Mouse (Mus musculus) Patski (cell line): ENCODE results near the gene C9orf72. TPM values are rescaled to one million over a fixed set of nuclear protein-coding genes. Genes with fewer than 3 reads are reported as not detected.
A peak's percentile ranks its signal among the peaks of the same experiment; 100 is the strongest.

ENCODE experiments used
- ATAC-seq: fragments of 100-300 bp; one replicate; pipeline ENCODE4 v1.8.0; 2021
- CTCF ChIA-PET: fragments of 350-600 bp; sonication (Branson Sonifier 250); formaldehyde crosslinking; loops from one replicate; lab custom pipeline; 2022; ENCODE audit warnings: inconsistent platforms; lab: Charles Lee
- POLR2A ChIA-PET: fragments of 350-600 bp; sonication (Branson Sonifier 250); formaldehyde crosslinking; loops from one replicate; lab custom pipeline; 2022; ENCODE audit warnings: antibody characterized with exemption, inconsistent platforms; lab: Charles Lee
- DNase-seq: peaks from one replicate; pipeline ENCODE4 v3.0.0-alpha.2; 2011; ENCODE audit warnings: low read depth, low spot score
- H3K27me3 ChIP-seq: fragments of 371-371 bp; one replicate; pipeline ENCODE4 v1.5.1; 2021
- CTCF ChIP-seq: fragments of 100-300 bp; IDR thresholded peaks from one replicate; pipeline ENCODE4 v1.5.1; 2021
- in situ Hi-C: fragments of 300-500 bp; cut with MboI; formaldehyde crosslinking; loops from 3 replicates; pipeline ENCODE4 v1.11.1; 2018; ENCODE audit warnings: low pct_unique_long_range_greater_than_20kb, mixed read lengths
- polyA plus RNA-seq: library from polyadenylated mRNA; unstranded; gene quantifications from one replicate; pipeline ENCODE4 v1.2.3, GENCODE M21; 2021

The C9orf72 gene
- polyA plus RNA-seq, 1 experiment from 2014 or later, result 10.0 TPM

DNA sequence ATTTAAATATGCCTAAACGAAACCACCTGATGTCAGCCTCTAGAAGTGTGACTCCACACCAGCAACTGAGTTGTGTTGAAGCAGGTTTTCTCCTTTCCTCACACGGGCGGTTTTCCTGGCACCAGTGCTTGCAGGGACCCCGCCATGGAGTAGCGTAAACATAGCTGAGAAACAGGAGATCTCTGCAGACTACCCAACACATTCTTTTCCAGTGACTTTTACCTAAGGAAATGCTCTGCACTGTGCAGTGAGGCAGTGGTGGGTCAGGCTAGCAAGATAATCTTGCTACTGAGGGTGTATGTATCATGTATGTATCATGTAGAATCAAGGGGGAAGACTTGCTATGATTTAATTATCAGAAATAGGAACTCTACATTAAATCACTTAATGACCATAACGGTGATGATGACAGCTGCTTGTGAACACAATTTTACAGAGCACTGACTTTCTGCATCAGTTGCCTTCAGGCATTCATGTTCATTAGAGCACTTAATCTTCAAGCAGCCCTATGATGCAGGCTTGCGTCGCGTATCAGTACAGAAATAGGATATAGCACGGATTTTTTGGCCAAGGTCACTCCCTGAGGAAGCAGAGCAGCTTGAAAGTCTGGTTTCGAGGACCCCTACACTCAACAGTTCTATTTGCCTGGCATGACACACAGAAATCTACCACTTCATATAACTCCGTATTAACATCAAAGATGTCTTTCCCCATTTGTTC, 47.9 kb downstream of the C9orf72 start:
- POLR2A ChIA-PET, result interaction anchor here (0.6 to 1.1 kb wide), 3 partner anchors 9 to 13 kb away, joined by 3 read pairs; no protein-coding TSS in a partner anchor
- CTCF ChIA-PET, result no interaction called here
- no peaks in the 10 kb centered on the region for H3K27me3 ChIP-seq
- DNase-seq, result no peak
- no peak for ATAC-seq
- no peak for TF ChIP-seq CTCF
- in situ Hi-C loops, result no loop called here

DNA sequence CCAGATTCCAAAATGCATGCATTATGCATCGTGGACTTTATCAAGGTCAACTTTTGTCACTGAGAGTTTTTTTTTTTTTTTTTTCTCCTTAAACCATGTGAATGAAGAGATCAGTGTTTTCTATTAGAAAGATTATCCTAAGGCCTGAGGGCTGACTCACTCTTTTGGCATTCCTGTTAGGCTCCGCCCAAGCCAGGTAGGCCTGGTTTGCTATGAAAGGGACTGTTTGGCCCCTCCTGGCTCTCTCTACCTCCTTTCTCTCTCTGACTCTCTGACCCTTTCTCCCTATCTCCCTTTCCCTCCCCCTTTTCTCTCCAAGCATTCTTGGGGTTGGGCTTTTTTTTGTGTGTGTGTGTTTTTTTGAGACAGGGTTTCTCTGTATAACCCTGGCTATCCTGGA, 50.4 kb downstream of the C9orf72 start:
- no peak for TF ChIP-seq CTCF
- CTCF ChIA-PET, result no interaction called here
- POLR2A ChIA-PET, result interaction anchor here (0.6 kb wide), 1 partner anchor 113 kb away, joined by 3 read pairs; no protein-coding TSS in a partner anchor
- in situ Hi-C loops, result no loop called here
- DNase-seq (no peak), ATAC-seq (no peak)
- H3K27me3 ChIP-seq, result no peaks in the 10 kb centered on the region

- DNase-seq, result peak; percentile 85
- no peak for TF ChIP-seq CTCF
- CTCF ChIA-PET, result interaction anchor here (1.2 to 1.4 kb wide), 2 partner anchors 15 to 16 kb away, joined by 3 to 6 read pairs; partner anchors contain the start of gene Mob3b
- no peaks in the 10 kb centered on the region for H3K27me3 ChIP-seq
- in situ Hi-C loops, result no loop called here
- peak; percentile 81 for ATAC-seq
- POLR2A ChIA-PET, result interaction anchor here (1.1 kb wide), 1 partner anchor 14 kb away, joined by 3 read pairs; no protein-coding TSS in a partner anchor
Observed at GRCm38 (mm10) chr4:35173551-35173950, 52.4 kb downstream of the C9orf72 start.

DNA sequence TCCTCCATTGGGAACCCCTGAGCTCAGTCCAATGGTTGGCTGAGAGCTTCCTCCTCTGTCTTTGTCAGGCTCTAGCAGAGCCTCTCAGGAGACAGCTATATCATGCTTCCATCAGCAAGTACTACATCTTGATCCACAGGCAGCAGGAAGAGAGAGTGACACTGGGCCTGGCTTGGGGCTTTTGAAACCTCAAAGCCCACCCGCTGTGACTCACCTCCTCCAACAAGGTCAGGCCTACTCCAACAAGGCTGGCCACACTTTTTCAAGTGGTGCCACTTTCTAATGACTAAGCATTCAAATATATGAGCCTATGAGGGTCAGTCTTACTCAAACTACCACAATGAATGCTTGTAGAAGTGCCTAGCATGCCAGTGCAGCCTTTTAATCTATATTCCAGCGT, 53.5 kb downstream of the C9orf72 start:
- ChIA-PET POLR2A (no interaction called here), CTCF (no interaction called here)

DNA sequence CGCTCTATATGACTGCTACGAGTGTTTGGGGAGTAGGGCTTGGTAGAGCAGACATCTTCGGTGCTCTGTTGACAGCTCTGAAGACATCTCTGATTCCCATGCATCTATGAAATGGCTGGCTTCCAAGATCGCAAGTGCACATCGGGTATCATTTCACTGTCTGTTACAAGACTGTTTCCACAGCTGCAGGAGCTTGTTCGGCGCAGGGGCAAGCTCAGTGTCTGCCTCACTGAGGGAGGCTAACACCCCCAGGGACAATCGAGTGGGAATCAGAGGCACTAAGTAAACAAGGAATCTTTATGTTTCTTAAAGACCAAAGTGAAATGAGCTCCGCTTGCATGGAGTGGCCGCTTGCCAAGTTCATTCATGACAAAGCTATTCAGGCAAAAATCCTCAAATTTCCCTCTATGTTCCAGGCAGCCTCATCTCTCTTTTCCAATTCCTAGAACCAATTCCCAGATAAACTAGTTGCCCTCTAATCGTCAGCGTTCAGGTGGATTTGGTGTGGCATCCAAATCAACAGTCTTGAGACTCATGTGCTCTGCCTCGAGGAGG, 56.3 kb downstream of the C9orf72 start:
- ChIA-PET CTCF (interaction anchor here (1.7 kb wide), 1 partner anchor 10 kb away, joined by 5 read pairs; no protein-coding TSS in a partner anchor), POLR2A (no interaction called here)
- no peaks in the 10 kb centered on the region for H3K27me3 ChIP-seq
- DNase-seq (no peak), ATAC-seq (no peak)
- in situ Hi-C loops, result no loop called here
- no peak for TF ChIP-seq CTCF

More for the DNA sequence above, 53.5 kb downstream of the C9orf72 start:
- no peak for TF ChIP-seq CTCF
- ATAC-seq (no peak), DNase-seq (no peak)
- H3K27me3 ChIP-seq, result no peaks in the 10 kb centered on the region
- in situ Hi-C loops, result no loop called here

DNA sequence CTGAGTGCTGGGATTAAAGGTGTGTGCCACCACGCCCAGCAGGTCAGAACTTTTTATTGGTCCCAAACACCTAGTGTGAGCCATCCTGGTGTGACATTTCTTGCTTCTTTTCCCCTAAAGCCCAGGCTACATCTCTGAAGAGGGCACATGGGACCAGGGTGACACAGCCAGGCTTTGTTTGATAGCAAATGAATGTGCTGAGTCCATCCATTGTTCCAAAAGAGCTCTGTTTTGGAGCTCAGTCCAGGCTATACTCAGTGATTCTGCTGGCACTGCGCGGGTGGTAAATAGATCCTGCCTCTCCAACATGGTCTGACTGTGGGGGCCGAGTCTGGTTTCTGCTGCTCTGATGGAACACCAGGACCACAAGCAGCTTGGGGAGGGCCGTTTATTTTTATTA, 58.1 kb downstream of the C9orf72 start:
- POLR2A ChIA-PET, result interaction anchor here (1.0 to 1.1 kb wide), 2 partner anchors 11 to 162 kb away, joined by 3 to 4 read pairs; partner anchors contain the start of gene Mob3b
- H3K27me3 ChIP-seq, result no peaks in the 10 kb centered on the region
- TF ChIP-seq CTCF, result no peak
- ATAC-seq (no peak), DNase-seq (no peak)
- CTCF ChIA-PET, result interaction anchor here (1.3 to 1.7 kb wide), 2 partner anchors 8 to 13 kb away, joined by 5 read pairs; no protein-coding TSS in a partner anchor
- in situ Hi-C loops, result no loop called here

DNA sequence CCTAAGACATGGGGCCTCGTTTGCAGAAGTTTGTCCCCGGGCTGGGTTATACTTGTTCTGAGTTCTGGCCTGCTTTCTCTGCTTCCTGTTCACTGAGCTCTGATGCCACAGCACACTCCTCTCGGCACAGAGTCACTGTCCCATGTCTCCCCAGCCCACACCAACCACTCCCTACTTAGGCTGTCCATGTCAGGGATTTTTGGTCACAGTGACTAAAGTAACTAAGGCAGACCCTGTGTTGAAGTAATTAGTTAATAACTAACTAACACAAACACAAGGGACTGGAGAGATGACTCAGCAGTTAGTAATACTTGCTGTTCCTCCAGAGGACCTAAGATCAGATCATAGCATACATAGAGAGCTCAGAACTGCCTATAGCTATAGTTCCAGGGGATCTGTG, 60.0 kb downstream of the C9orf72 start:
- DNase-seq (peak; percentile 44), ATAC-seq (peak; percentile 89)
- POLR2A ChIA-PET, result interaction anchor here (0.5 kb wide), 1 partner anchor 41 kb away, joined by 3 read pairs; no protein-coding TSS in a partner anchor
- CTCF ChIA-PET, result interaction anchor here (0.7 to 2.0 kb wide), 3 partner anchors 9 to 88 kb away, joined by 3 to 6 read pairs (median 4); partner anchors contain the start of gene Mob3b
- in situ Hi-C loops, result no loop called here
- H3K27me3 ChIP-seq, result no peaks in the 10 kb centered on the region
- no peak for TF ChIP-seq CTCF

DNA sequence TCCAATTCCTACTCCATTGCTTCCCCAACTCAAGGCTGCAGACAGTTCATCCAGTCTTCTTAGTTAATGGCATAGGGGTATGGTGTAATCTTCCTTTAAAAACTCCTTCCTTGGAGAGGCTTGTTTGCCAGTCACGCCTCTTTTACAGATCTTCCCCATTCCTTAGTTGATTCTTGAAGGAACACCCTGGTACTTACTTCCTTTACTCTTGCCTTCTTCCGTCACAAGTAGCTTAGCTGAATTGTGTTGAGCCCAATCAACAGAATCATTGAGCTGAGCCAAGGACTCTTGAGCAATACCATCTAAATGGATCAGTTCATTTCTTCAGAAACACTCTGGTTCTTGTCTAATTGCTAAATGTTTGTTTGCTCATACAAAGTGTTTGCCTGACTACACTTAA, 60.7 kb downstream of the C9orf72 start:
- DNase-seq, result no peak
- in situ Hi-C loops, result no loop called here
- TF ChIP-seq CTCF, result no peak
- no peaks in the 10 kb centered on the region for H3K27me3 ChIP-seq
- ATAC-seq, result peak; percentile 15
- ChIA-PET POLR2A (no interaction called here), CTCF (interaction anchor here (0.7 to 2.0 kb wide), 3 partner anchors 8 to 87 kb away, joined by 3 to 6 read pairs (median 4); partner anchors contain the start of gene Mob3b)

DNA sequence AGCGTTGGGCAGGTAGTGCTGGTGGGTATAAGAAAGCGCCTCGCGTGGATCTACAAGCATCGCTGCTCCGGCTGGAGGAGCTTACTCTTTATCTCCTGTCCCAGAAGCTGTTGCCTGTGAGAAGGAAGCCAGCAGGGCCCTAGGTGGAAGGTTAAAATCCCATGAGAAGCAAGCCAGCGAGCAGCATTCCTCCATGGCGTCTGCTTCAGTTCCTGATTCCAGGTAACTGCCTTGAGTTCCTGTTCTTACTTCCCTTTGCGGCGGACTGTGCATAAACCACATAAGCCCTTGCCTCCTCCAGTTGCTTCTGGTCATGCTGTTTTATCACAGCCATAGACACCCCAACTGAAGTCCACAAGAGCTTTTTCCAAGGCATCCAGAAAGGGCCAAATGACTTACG, 68.2 kb downstream of the C9orf72 start:
- in situ Hi-C loops, result loop anchor here (5.0 to 10.0 kb wide), 2 partner anchors 56 to 173 kb away; no protein-coding TSS in a partner anchor
- no peak for TF ChIP-seq CTCF
- ChIA-PET CTCF (interaction anchor here (1.0 to 2.1 kb wide), 9 partner anchors 9 to 116 kb away, joined by 3 to 6 read pairs (median 3); no protein-coding TSS in a partner anchor), POLR2A (interaction anchor here (0.6 to 1.3 kb wide), 2 partner anchors 17 to 145 kb away, joined by 3 read pairs; no protein-coding TSS in a partner anchor)
- ATAC-seq (no peak), DNase-seq (no peak)
- H3K27me3 ChIP-seq, result no peaks in the 10 kb centered on the region
